Mouse (Mus musculus) kidney, adult 2 months (tissue): ENCODE data around the gene Hist1h1c.

ENCODE experiments used
- CTCF ChIP-seq: fragments of 200-500 bp; conservative IDR thresholded peaks from 2 replicates; pipeline ENCODE4 v1.5.1; 2011; ENCODE audit warnings: low read depth, mild to moderate bottlenecking, control low read depth, low read length, moderate library complexity, mixed read lengths; ENCODE audit not compliant: insufficient read depth, insufficient read length
- POLR2A ChIP-seq: fragments of 200-500 bp; IDR thresholded peaks from one replicate; pipeline ENCODE4 v1.6.1; 2011; ENCODE audit warnings: low read depth, low read length, control low read depth

DNA sequence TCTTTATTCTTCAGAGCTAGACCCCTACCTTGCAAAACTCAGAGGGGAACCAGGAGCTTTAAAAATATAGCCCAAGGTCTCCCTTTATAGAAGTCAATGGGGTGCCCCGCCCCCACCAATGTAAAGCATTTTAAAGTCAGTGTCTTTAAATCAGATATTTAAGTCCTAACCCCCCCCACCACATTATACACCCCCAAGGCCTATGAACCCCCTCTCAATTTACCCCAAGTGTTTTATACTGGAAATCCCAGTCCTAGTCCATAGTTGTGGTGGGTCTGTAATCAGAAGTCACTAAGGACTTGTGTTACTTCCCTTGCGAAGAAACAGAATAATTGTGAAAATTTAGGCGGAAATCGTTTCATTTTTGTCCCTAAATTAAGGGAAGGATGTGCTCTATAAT is 567 bp upstream of the Hist1h1c start:
- TF ChIP-seq CTCF: no peak
- TF ChIP-seq POLR2A: no peak
